Mouse (Mus musculus) bone marrow macrophage, adult 2 months (primary cell): ENCODE measurements around the gene Clp1. TPM values are rescaled to one million over a fixed set of nuclear protein-coding genes. Genes with fewer than 3 reads are reported as not detected.

Source experiments
- H3K27ac ChIP-seq: 2 replicates; pipeline ENCODE4 v1.5.1; 2012; ENCODE audit warnings: low read depth, low read length; ENCODE audit not compliant: insufficient read depth
- H3K4me1 ChIP-seq: 2 replicates; pipeline ENCODE4 v1.6.1; 2012; ENCODE audit warnings: low read length; ENCODE audit not compliant: control insufficient read depth, insufficient read depth
- H3K4me3 ChIP-seq: 2 replicates; pipeline ENCODE4 v1.5.1; 2012; ENCODE audit warnings: mild to moderate bottlenecking, low read length, moderate library complexity; ENCODE audit not compliant: insufficient read depth
- CTCF ChIP-seq: IDR thresholded peaks from 2 replicates; pipeline ENCODE4 v1.5.1; 2012; ENCODE audit warnings: low read depth, mild to moderate bottlenecking, low read length, moderate library complexity
- POLR2A ChIP-seq: IDR thresholded peaks from 2 replicates; pipeline ENCODE4 v1.6.1; 2012; ENCODE audit warnings: mild to moderate bottlenecking, low read depth, low read length, borderline replicate concordance
- polyA plus RNA-seq: library from polyadenylated mRNA; stranded (reverse); fragments of >200 nt; gene quantifications from 2 replicates; pipeline ENCODE4 v1.2.4, GENCODE M21; 2012; ENCODE audit not compliant: missing spikeins, insufficient read depth, insufficient read length

The Clp1 gene
- polyA plus RNA-seq: 16.4 and 16.6 TPM in 2 replicates

DNA sequence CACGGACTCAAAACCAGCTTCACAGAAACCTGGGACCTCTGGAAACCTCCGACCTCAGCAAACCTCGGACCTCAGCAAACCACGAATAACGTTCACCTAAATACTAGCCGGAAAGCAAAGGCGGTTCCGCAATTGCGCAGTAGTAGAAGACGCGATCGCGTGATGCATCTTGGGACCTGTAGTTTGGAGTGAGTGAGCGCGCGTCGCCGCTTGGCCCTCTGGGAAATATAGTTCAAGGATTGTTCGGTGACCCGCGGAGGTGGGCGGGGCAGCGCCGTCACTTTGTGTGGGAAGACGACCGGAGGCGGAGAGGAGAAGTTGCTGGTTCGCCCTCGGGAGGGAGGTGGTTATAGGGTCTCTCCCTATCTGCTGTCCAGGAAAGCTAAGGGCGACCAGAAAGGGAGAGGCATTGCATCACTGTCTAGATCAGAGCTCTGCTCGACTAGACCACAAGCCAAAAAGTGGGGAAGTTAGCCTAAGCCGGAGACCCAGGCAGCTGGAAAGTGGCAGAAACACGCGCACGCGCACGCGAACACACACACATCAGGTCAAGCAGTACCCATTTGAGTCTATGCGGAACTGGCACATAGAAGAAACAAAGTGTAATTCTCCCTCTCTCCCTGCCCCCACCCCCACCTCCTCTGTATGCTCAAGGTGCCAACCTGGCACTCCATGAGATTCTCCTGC, at the start of gene Clp1:
TSS of gene Clp1 (minus strand) at position 179 of the 687 bp plus-strand sequence.
- Histone ChIP-seq H3K4me3 (peak within 1 kb of the TSS; percentile 68), H3K4me1 (peaks cover 9% of the 10 kb centered on the region)

DNA sequence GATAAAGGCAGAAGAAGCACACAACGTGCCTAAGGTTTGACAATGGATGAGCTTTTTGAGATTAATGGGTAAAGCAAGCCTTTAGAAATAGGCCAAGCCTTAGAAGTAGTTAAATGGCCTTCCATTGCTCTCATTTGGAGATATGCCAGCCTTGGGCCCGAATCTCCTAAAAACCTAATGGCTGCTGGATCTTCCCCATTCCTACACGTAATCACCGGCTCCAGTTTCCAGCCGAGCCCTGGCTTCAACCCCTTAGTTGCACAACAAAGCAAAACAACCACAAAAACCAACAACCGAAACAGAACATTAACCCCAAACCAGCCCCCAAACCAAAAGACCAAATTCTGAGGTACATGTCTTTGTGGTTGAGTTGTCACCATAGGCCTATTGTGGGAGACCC, 48.5 kb upstream of the Clp1 start:
- H3K4me3 ChIP-seq: no peak overlapping the region
- no peaks in the 10 kb centered on the region for H3K4me1 ChIP-seq
- no peak overlapping the region for H3K27ac ChIP-seq
- TF ChIP-seq CTCF: no peak
- no peak for TF ChIP-seq POLR2A

More for the DNA sequence above, at the start of gene Clp1:
- H3K27ac ChIP-seq: peak within 1 kb of the TSS; percentile 89
- TF ChIP-seq POLR2A: no peak; the same call in 1 of the 2 replicates
- TF ChIP-seq CTCF: no peak

DNA sequence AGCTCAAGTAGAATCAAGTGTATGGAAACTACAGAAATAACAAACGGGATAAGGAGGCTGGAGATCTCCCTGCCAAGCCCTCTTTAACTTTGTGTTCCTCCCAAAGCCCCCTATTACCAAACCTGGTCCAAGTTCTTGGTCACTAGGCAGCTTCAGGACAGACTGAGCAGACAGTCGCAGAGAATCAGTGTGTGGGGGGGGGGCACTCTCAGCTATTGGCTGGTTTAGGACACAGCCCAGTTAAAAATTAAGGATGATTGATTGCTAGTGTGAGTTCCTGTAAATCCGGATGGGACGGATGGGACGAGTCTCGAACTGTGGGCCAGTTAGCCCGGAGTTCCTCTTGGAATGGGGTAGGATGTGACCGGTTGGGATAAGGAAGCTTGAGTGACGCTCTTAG, 48.1 kb upstream of the Clp1 start, which contains the start of gene Serping1:
TSS of gene Serping1 (minus strand) at position 204 of the 400 bp plus-strand sequence.
- no peak for TF ChIP-seq CTCF
- no peak for TF ChIP-seq POLR2A
- Histone ChIP-seq H3K4me3 (no peak within 1 kb of the TSS), H3K27ac (no peak within 1 kb of the TSS), H3K4me1 (no peaks in the 10 kb centered on the region)

DNA sequence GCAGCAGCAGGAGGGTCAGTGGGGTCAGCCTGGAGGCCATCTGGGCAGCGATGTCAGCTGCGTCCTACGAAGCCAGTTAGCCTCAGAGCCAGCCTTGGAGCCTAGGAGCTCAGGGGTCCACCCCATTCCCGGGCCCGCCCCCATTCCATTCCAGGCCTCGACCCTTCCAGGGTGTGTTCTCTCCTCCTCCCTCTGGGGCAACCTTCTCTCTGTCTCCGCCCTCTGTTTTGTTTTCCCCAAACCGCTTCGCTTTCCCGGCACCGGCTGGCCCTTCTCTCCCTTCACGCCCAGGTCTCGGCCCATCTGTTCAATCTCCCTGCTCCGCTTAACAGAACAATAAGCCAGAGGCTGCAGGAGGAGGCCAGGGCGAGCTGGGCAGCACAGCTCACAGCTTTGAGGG, 47.6 kb upstream of the Clp1 start:
- Histone ChIP-seq H3K27ac (no peak overlapping the region), H3K4me3 (no peak overlapping the region), H3K4me1 (peaks cover 3% of the 10 kb centered on the region; the same call in 1 of the 2 replicates)
- TF ChIP-seq CTCF: no peak
- TF ChIP-seq POLR2A: no peak

DNA sequence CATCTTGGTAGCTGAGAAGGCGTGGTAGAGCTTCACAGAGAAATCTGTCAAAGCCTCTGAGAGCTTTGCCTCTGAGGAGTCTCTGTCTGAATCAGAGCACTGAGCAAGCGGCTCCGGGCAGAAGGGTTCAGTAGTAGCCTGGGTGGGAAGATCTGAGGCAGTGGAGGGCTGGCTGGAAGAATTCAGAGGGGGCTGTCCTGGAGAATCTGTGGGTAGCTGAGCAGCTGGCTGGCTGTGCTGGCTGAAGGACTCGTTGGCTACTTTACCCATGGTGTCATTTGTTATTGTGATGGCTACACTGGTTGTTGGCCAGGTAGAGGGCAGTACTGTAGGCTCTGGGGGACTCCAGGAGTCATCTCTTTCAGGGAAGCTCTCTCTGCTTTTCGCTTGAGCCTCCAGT, 46.0 kb upstream of the Clp1 start:
- Histone ChIP-seq H3K4me1 (peaks cover 3% of the 10 kb centered on the region; the same call in 1 of the 2 replicates), H3K27ac (no peak overlapping the region), H3K4me3 (no peak overlapping the region)
- TF ChIP-seq POLR2A (no peak), CTCF (no peak)

DNA sequence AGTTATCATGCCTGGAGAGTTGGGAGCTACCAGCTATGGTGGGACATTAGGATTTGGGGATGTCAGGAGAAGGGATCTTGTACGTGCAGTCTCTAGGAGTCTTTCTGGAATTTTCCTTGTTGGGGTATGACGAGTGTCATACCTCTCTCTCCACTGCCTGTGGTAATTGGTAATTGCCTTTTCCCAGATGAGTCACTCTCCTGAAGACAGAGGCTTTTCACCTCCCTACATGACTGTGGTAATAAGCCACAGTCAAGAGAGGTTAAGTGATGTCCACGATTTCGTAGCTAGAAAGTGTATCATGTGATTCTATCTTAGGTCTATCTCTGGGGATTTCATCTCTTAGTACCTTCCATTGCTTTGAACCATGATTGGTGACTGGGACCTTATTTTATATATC, 45.3 kb upstream of the Clp1 start:
- no peak overlapping the region for H3K4me3 ChIP-seq
- TF ChIP-seq POLR2A (no peak), CTCF (no peak)
- H3K4me1 ChIP-seq: peaks cover 3% of the 10 kb centered on the region; the same call in 1 of the 2 replicates
- H3K27ac ChIP-seq: no peak overlapping the region

DNA sequence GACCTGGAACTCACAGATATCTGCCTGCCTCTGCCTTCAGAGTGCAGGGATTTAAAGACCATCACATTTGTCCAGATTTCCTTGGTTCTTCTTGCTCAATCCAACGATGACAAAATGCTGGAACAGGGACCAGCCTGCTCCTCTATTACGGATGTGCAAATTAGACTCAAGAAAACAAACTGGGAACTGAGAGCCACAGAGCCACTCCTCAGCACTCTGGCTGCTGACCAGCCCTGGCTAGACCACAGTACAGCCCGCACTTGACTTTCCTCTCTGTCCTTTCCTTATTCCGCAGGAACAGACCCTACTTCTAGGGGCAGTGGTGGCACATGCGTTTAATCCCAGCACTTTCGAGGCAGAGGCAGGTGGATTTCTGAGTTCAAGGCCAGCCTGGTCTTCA, 43.4 kb upstream of the Clp1 start:
- no peak overlapping the region for H3K4me3 ChIP-seq
- no peak overlapping the region for H3K27ac ChIP-seq
- H3K4me1 ChIP-seq: peaks cover 3% of the 10 kb centered on the region; the same call in 1 of the 2 replicates
- TF ChIP-seq POLR2A: no peak
- no peak for TF ChIP-seq CTCF

DNA sequence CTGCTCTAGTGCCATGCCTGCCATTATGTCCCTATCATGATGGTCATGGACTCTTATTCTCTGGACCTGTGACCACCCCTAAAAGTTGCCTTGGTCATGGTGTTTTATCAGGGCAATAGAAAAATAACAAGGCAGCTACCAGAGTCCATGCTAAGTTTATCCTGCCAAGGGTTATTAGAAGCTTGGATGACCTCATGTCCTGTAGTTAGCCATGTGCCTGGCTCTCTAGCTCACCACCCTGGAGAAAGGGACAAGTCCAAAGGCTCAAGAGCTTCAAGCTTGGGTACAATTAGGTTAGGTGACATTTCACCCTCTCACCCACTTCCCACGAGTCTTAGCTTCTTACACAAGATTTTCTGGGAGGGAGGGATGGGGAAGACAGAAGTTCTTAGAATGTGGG, 35.7 kb upstream of the Clp1 start:
- Histone ChIP-seq H3K27ac (no peak overlapping the region), H3K4me3 (no peak overlapping the region)
- TF ChIP-seq POLR2A: no peak
- no peak for TF ChIP-seq CTCF

DNA sequence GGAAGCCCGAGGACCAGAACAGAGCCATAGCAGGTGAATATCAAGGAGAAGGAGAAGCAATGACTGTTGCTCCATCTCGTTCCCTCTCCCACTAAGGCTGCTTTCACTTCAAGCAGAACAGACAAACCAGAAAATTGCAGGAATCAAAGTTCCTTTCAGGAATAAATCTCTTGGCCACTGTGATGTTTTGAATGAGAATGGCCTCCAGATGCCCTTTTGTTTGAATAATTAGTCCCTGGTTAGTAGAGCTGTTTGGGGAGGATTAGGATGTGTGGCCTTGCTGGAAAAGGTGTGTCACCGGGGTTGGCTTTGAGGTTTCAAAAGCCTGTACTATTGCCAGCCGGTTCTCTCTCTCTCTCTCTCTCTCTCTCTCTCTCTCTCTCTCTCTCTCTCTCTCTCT, 35.1 kb upstream of the Clp1 start:
- no peak overlapping the region for H3K27ac ChIP-seq
- no peak for TF ChIP-seq POLR2A
- no peak for TF ChIP-seq CTCF

More for the DNA sequence above, 35.7 kb upstream of the Clp1 start:
- no peaks in the 10 kb centered on the region for H3K4me1 ChIP-seq

DNA sequence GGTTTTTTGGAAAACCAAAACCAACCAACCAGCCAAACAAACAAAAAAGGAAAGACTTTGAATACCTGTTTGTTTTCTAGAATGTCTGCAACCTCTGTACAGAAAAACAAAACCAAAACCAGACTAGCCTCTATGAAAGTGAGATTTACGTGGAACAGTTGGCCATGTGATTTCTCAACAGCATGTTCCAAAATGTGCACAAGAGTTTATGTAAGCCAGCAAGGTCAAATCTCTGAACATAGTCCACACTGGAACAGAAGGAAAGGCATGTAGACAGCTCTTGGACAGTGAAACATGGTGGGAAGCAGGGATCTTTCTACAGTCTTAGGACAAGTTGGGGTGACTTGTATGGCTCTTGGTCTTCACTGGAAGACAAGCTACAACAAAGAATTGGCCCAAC, 34.7 kb upstream of the Clp1 start:
- TF ChIP-seq CTCF: no peak
- TF ChIP-seq POLR2A: no peak
- no peaks in the 10 kb centered on the region for H3K4me1 ChIP-seq
- H3K27ac ChIP-seq: no peak overlapping the region
- H3K4me3 ChIP-seq: no peak overlapping the region

More for the DNA sequence above, 35.1 kb upstream of the Clp1 start:
- H3K4me3 ChIP-seq: no peak overlapping the region
- no peaks in the 10 kb centered on the region for H3K4me1 ChIP-seq
